Mouse (Mus musculus) c-Kit-positive CD71-positive TER-119-positive erythroid progenitor cells, embryonic 14.5 days (primary cell): ENCODE data around the gene Zdhhc20.

Source experiments
- DNase-seq: peaks from one replicate; pipeline ENCODE4 v3.0.0-alpha.2; 2013; ENCODE audit warnings: low spot score

Zdhhc20 gene

GRCm38 (mm10) chr14:57825788-57826751, 64.0 kb downstream of the Zdhhc20 start, which contains the start of the genes Ska3 and Mrpl57:
Gene Ska3, minus strand, starts transcription at chr14:57826185.
Gene Mrpl57, plus strand, starts transcription at chr14:57826234.
- peak; percentile 92 for DNase-seq

- no peak for DNase-seq
Observed at GRCm38 (mm10) chr14:57820839-57821238, 69.2 kb downstream of the Zdhhc20 start.

GRCm38 (mm10) chr14:57811844-57812243, 78.2 kb downstream of the Zdhhc20 start:
- DNase-seq = no peak

GRCm38 (mm10) chr14:57810886-57811285, 79.2 kb downstream of the Zdhhc20 start:
- no peak for DNase-seq

- DNase-seq = peak; percentile 63
Observed at GRCm38 (mm10) chr14:57808558-57808957, 81.5 kb downstream of the Zdhhc20 start.

GRCm38 (mm10) chr14:57803731-57804130, 86.3 kb downstream of the Zdhhc20 start:
- DNase-seq = no peak

GRCm38 (mm10) chr14:57797991-57798931, 91.8 kb downstream of the Zdhhc20 start, which contains the start of gene Sap18:
Gene Sap18, plus strand, starts transcription at chr14:57798180.
- peak; percentile 99 for DNase-seq

- DNase-seq = peak; percentile 12
Observed at GRCm38 (mm10) chr14:57797551-57797950, 92.5 kb downstream of the Zdhhc20 start.

GRCm38 (mm10) chr14:57791171-57791570, 98.9 kb downstream of the Zdhhc20 start:
- DNase-seq = no peak

GRCm38 (mm10) chr14:57789759-57790158, 100.3 kb downstream of the Zdhhc20 start:
- DNase-seq = no peak

- no peak for DNase-seq
Observed at GRCm38 (mm10) chr14:57789311-57789710, 100.8 kb downstream of the Zdhhc20 start.

GRCm38 (mm10) chr14:57787406-57787805, 102.7 kb downstream of the Zdhhc20 start:
- DNase-seq = no peak
